Mouse (Mus musculus) kidney, adult 2 months (tissue): ENCODE data around the gene Tspan31.

ENCODE experiments used
- CTCF ChIP-seq: fragments of 200-500 bp; conservative IDR thresholded peaks from 2 replicates; pipeline ENCODE4 v1.5.1; 2011; ENCODE audit warnings: low read depth, mild to moderate bottlenecking, control low read depth, low read length, moderate library complexity, mixed read lengths; ENCODE audit not compliant: insufficient read depth, insufficient read length
- POLR2A ChIP-seq: fragments of 200-500 bp; IDR thresholded peaks from one replicate; pipeline ENCODE4 v1.6.1; 2011; ENCODE audit warnings: low read depth, low read length, control low read depth

- TF ChIP-seq CTCF (no peak), POLR2A (no peak)
Observed at GRCm38 (mm10) chr10:127081996-127082620, 12.0 kb upstream of the Tspan31 start.
